Mouse (Mus musculus) left cerebral cortex, postnatal 4 days (tissue): ENCODE measurements around the gene Sult2b1. TPM values are rescaled to one million over a fixed set of nuclear protein-coding genes. Genes with fewer than 3 reads are reported as not detected.

Experiments
- DNase-seq: peaks from one replicate; pipeline ENCODE4 v3.0.0-alpha.2; 2022
- intact Hi-C: fragments of 180-260 bp; cut with DNase I; formaldehyde crosslinking; loops from one replicate; pipeline ENCODE4 v1.15.1; 2025
- total RNA-seq, 2 experiments: library from RNA; stranded (reverse); gene quantifications; 2 replicates each; pipeline ENCODE4 v1.2.3; 2021

The Sult2b1 gene
- total RNA-seq, 2 experiments from 2014 or later: 4.9 to 5.5 TPM

- intact Hi-C loops: loop anchor here (5.0 kb wide), 1 partner anchor 61 kb away; no protein-coding TSS in a partner anchor
- no peak for DNase-seq
Measured at GRCm38 (mm10) chr7:45703521-45704033, 80.9 kb downstream of the Sult2b1 start.

- no peak for DNase-seq
- intact Hi-C loops: loop anchor here (5.0 kb wide), 1 partner anchor 61 kb away; no protein-coding TSS in a partner anchor
Measured at GRCm38 (mm10) chr7:45702809-45703520, 81.5 kb downstream of the Sult2b1 start.

- no peak for DNase-seq
- intact Hi-C loops: loop anchor here (5.0 kb wide), 1 partner anchor 60 kb away; no protein-coding TSS in a partner anchor
Measured at GRCm38 (mm10) chr7:45702316-45702715, 82.2 kb downstream of the Sult2b1 start.

GRCm38 (mm10) chr7:45701607-45702006 is 82.9 kb downstream of the Sult2b1 start:
- intact Hi-C loops: loop anchor here (5.0 kb wide), 1 partner anchor 59 kb away; no protein-coding TSS in a partner anchor
- DNase-seq: no peak

- DNase-seq: no peak
- intact Hi-C loops: loop anchor here (5.0 kb wide), 1 partner anchor 59 kb away; no protein-coding TSS in a partner anchor
Measured at GRCm38 (mm10) chr7:45701072-45701471, 83.4 kb downstream of the Sult2b1 start.

GRCm38 (mm10) chr7:45700301-45701015 is 84.0 kb downstream of the Sult2b1 start:
- DNase-seq: peak; percentile 69
- intact Hi-C loops: loop anchor here (5.0 kb wide), 1 partner anchor 58 kb away; no protein-coding TSS in a partner anchor

GRCm38 (mm10) chr7:45699523-45700141 is 84.8 kb downstream of the Sult2b1 start, which contains the start of gene Car11:
Gene Car11 (plus strand): TSS chr7:45699843.
- no peak for DNase-seq
- intact Hi-C loops: loop anchor here (5.0 kb wide), 1 partner anchor 57 kb away; no protein-coding TSS in a partner anchor

- intact Hi-C loops: no loop called here
Measured at GRCm38 (mm10) chr7:45697894-45698293, 86.6 kb downstream of the Sult2b1 start.

GRCm38 (mm10) chr7:45695098-45695497 is 89.4 kb downstream of the Sult2b1 start:
- no peak for DNase-seq
- intact Hi-C loops: no loop called here

More at GRCm38 (mm10) chr7:45697894-45698293, 86.6 kb downstream of the Sult2b1 start:
- DNase-seq: no peak

- no peak for DNase-seq
- intact Hi-C loops: no loop called here
Measured at GRCm38 (mm10) chr7:45693921-45694591, 90.4 kb downstream of the Sult2b1 start, which contains the start of gene Sec1. Gene Sec1 (minus strand): TSS chr7:45694402.

- no peak for DNase-seq
- intact Hi-C loops: no loop called here
Measured at GRCm38 (mm10) chr7:45692364-45692763, 92.1 kb downstream of the Sult2b1 start.

GRCm38 (mm10) chr7:45689800-45690199 is 94.7 kb downstream of the Sult2b1 start:
- intact Hi-C loops: loop anchor here (10.0 kb wide), 1 partner anchor 95 kb away; no protein-coding TSS in a partner anchor
- DNase-seq: no peak

- intact Hi-C loops: loop anchor here (10.0 kb wide), 1 partner anchor 94 kb away; no protein-coding TSS in a partner anchor
Measured at GRCm38 (mm10) chr7:45689099-45689498, 95.4 kb downstream of the Sult2b1 start.

GRCm38 (mm10) chr7:45686841-45687240 is 97.6 kb downstream of the Sult2b1 start:
- intact Hi-C loops: loop anchor here (10.0 kb wide), 1 partner anchor 92 kb away; no protein-coding TSS in a partner anchor
- no peak for DNase-seq

More at GRCm38 (mm10) chr7:45689099-45689498, 95.4 kb downstream of the Sult2b1 start:
- DNase-seq: no peak

- intact Hi-C loops: loop anchor here (10.0 kb wide), 1 partner anchor 91 kb away; no protein-coding TSS in a partner anchor
- DNase-seq: no peak
Measured at GRCm38 (mm10) chr7:45685811-45686210, 98.7 kb downstream of the Sult2b1 start.

GRCm38 (mm10) chr7:45683396-45684050 is 100.9 kb downstream of the Sult2b1 start, which contains the start of gene Ntn5:
Gene Ntn5 (plus strand): TSS chr7:45684022.
- no peak for DNase-seq
- intact Hi-C loops: loop anchor here (10.0 kb wide), 1 partner anchor 89 kb away; no protein-coding TSS in a partner anchor

- intact Hi-C loops: loop anchor here (10.0 kb wide), 1 partner anchor 88 kb away; no protein-coding TSS in a partner anchor
- peak; percentile 94 for DNase-seq
Measured at GRCm38 (mm10) chr7:45682144-45683126, 102.0 kb downstream of the Sult2b1 start.
